Mouse (Mus musculus) CD8-positive naive resting alpha-beta T cell, adult 57 days (primary cell): ENCODE results near the gene Adamtsl3. TPM values are rescaled to one million over a fixed set of nuclear protein-coding genes. Genes with fewer than 3 reads are reported as not detected.

Experiments
- total RNA-seq: library from RNA; stranded (reverse); gene quantifications from one replicate; pipeline ENCODE4 v1.2.4, GENCODE M21; 2023

Gene Adamtsl3
- not detected for total RNA-seq

GRCm38 (mm10) chr7:82335211-82336121 lies at the start of gene Adamtsl3:
Gene Adamtsl3 (plus strand): TSS chr7:82335694.

DNA sequence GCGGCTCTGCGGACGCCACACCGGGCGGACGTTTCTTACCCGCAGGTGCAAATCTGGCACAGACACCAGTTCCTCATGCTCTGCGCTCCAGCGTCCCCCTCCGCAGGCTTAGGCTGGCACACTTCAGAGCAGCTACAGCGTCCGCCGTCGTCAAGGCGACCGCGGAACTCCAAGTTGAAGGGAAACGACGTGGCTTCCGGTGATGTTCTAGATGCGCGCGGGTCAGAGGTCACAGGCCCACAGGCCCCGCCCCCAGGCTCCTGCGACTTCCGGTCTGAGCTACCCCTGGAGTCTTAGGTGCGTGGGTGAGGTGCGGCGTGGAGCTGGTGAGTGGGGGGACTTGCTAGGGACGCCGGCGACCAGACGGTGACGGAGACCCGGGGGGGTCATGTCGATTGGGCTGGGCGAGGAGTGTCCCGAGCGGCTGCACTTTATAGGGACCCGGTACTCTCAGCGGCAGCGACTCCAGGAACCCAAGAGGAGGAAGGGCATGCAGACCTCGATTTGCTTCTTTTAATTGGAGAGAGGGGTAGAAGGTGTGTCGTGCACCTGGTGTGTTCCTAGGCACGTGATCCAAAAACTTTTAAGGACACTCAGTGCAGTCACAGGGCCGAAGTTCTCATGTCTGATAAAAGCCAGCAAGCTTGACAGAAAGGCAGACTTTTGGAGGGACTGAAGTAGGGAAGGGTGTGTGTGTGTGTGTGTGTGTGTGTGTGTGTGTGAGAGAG lies 313.0 kb downstream of the Adamtsl3 start, which contains the start of the genes Saxo2 and Efl1:
TSS of gene Saxo2 (minus strand) at position 176 of the 728 bp plus-strand sequence.
TSS of gene Efl1 (plus strand) at position 262 of the 728 bp plus-strand sequence.

Other genes starting within 250 kb of the Adamtsl3 start
- not detected for gene Sh3gl3, start 161.9 kb upstream of the Adamtsl3 start, total RNA-seq